Mouse (Mus musculus) kidney, embryonic 14.5 days (tissue): ENCODE data around the gene Ssrp1. TPM values are rescaled to one million over a fixed set of nuclear protein-coding genes. Genes with fewer than 3 reads are reported as not detected.
A peak's percentile ranks its signal among the peaks of the same experiment; 100 is the strongest.

Source experiments
- ATAC-seq: fragments of 200-750 bp; cut with Nextera tagmentation; 2 replicates; pipeline ENCODE4 v1.8.0; 2017; ENCODE audit warnings: moderate number of reproducible peaks, mild to moderate bottlenecking, moderate TSS enrichment, moderate library complexity; ENCODE audit not compliant: low FRiP score, low TSS enrichment
- H3K27ac ChIP-seq: fragments of 300-500 bp; sonication (generic); 2 replicates; pipeline ENCODE4 v1.5.1; 2014; ENCODE audit warnings: low read depth, mild to moderate bottlenecking, low read length, moderate library complexity, mixed read lengths
- H3K27me3 ChIP-seq: fragments of 300-500 bp; sonication (generic); 2 replicates; pipeline ENCODE4 v1.6.1; 2014; ENCODE audit warnings: mild to moderate bottlenecking, low read length; ENCODE audit not compliant: control insufficient read depth, insufficient read depth
- H3K36me3 ChIP-seq: fragments of 300-500 bp; sonication (generic); 2 replicates; pipeline ENCODE4 v1.6.1; 2014; ENCODE audit warnings: low read length, mixed read lengths; ENCODE audit not compliant: control insufficient read depth, insufficient read depth
- H3K4me1 ChIP-seq: fragments of 300-500 bp; sonication (generic); 2 replicates; pipeline ENCODE4 v1.6.1; 2014; ENCODE audit warnings: low read length, mixed read lengths; ENCODE audit not compliant: control insufficient read depth, insufficient read depth
- H3K4me2 ChIP-seq: fragments of 300-500 bp; sonication (generic); replicated peaks from 2 replicates; pipeline ENCODE4 v1.6.1; 2014; ENCODE audit warnings: low read depth, mild to moderate bottlenecking, low read length
- H3K4me3 ChIP-seq: fragments of 300-500 bp; sonication (generic); 2 replicates; pipeline ENCODE4 v1.5.1; 2014; ENCODE audit warnings: mild to moderate bottlenecking, low read length
- H3K9ac ChIP-seq: fragments of 300-500 bp; sonication (generic); 2 replicates; pipeline ENCODE4 v1.6.1; 2014; ENCODE audit warnings: low read depth, mild to moderate bottlenecking, low read length, moderate library complexity
- H3K9me3 ChIP-seq: fragments of 300-500 bp; sonication (generic); 2 replicates; pipeline ENCODE4 v1.6.1; 2016; ENCODE audit warnings: low read length; ENCODE audit not compliant: control insufficient read depth
- WGBS: fragments of 180-500 bp; shearing (Covaris S2); extraction: QIAGEN DNeasy Blood & Tissue Kit; methylation state at CpG from one replicate; pipeline ENCODE4 v1.1.7; 2014; 5-methylcytosine and 5-hydroxymethylcytosine counted together
- polyA plus RNA-seq: library from polyadenylated mRNA; unstranded; fragments of >200 nt; fragmentation: Nextera tagmentation; extraction: Ambion mirVana; gene quantifications from 2 replicates; pipeline ENCODE4 v1.2.1, GENCODE M21; 2014

Ssrp1 gene
- polyA plus RNA-seq, 1 experiment from 2014 or later: 334 TPM

DNA sequence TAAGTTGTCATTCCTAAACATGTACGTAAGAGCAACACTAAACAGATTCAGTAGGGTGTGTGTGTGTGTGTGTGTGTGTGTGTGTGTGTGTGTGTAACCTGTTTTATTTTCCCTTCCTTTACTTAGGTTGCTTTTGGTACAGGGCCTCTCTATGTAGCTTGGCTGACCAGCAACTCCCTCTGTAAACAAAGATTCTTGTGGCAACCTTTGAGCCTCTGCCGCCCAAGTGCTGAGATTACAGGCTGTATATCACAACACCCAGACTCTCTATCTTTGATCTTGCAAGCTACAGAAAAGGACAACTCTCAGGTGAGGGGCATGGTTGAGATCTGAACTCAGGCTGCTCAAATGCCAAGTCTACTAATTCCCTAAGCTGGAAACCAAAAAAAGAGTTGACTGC, 27.8 kb upstream of the Ssrp1 start:
- Histone ChIP-seq H3K9ac (no peak overlapping the region), H3K4me1 (peaks cover 3% of the 10 kb centered on the region; the same call in 1 of the 2 replicates), H3K4me3 (no peak overlapping the region), H3K27me3 (no peaks in the 10 kb centered on the region), H3K9me3 (no peaks in the 10 kb centered on the region), H3K36me3 (no peaks in the 10 kb centered on the region), H3K27ac (no peak overlapping the region), H3K4me2 (no peak overlapping the region)
- 54% methylated on average over 2 of the region's 2 CpGs for WGBS
- no peak for ATAC-seq

DNA sequence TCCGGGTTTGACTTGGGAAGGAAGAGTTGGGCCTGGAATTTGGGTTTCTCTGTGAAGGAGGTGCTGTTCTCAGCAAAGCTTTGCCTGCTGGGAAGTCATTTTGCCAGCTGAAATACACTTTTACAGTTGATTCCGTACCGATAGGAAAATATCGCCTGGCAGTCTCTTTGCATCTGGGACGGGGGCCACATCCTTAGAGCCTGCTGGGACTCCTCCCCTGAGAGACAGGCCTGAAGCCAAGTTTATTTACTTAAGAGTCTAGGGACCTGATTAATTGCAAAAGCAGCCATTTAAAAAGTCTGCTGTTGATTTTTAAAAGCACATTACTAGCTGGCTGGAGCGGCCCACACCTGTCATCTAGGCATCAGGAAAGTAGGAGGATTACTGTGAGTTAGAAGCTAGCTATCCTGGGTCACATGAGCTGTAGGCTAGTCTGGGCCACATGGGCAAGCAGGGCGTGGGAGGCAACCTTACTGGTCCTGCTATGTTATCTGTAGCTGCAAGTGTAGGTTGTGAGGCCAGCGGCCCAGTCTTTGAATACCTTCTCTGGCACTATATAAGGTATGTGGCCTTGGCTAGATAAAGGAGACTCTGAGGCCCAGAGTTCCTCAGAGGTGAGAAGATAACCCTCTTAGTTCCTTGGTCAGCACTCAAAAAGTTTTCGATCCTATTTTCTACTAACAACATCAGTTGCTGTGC, 25.0 kb upstream of the Ssrp1 start:
- Histone ChIP-seq H3K9me3 (no peaks in the 10 kb centered on the region), H3K4me1 (peaks cover 3% of the 10 kb centered on the region; the same call in 1 of the 2 replicates), H3K27ac (no peak overlapping the region), H3K4me3 (no peak overlapping the region), H3K36me3 (no peaks in the 10 kb centered on the region), H3K9ac (no peak overlapping the region), H3K27me3 (no peaks in the 10 kb centered on the region), H3K4me2 (no peak overlapping the region)
- WGBS: 30% methylated on average over 9 of the region's 9 CpGs
- ATAC-seq: peak; percentile 79

DNA sequence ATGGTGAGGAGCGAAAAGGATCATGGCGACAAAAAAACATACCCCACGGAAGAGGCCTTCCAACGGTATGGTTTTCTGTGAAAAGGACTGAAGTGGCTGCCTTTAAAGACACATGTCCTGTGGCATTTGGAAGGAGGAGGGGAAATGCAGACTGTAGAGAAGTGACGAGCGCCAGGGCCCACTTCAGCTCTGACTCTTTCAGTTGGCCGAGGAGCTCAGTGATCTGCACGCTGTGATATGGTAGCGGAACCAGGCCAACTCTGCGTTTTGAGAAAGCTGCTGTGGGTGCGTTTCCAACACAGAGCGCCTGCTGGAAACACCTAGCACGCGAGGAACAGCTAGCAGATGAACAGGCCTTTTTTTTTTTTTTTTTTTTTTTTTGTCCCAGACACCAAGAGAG, 24.4 kb upstream of the Ssrp1 start:
- 0 out of 2 replicates have a peak, but pooled peaks have one; percentile 7 for ATAC-seq
- Histone ChIP-seq H3K27me3 (no peaks in the 10 kb centered on the region), H3K9me3 (no peaks in the 10 kb centered on the region), H3K4me2 (no peak overlapping the region), H3K4me3 (no peak overlapping the region), H3K27ac (no peak overlapping the region), H3K4me1 (peaks cover 3% of the 10 kb centered on the region; the same call in 1 of the 2 replicates), H3K36me3 (no peaks in the 10 kb centered on the region), H3K9ac (no peak overlapping the region)
- 81% methylated on average over 14 of the region's 14 CpGs for WGBS

DNA sequence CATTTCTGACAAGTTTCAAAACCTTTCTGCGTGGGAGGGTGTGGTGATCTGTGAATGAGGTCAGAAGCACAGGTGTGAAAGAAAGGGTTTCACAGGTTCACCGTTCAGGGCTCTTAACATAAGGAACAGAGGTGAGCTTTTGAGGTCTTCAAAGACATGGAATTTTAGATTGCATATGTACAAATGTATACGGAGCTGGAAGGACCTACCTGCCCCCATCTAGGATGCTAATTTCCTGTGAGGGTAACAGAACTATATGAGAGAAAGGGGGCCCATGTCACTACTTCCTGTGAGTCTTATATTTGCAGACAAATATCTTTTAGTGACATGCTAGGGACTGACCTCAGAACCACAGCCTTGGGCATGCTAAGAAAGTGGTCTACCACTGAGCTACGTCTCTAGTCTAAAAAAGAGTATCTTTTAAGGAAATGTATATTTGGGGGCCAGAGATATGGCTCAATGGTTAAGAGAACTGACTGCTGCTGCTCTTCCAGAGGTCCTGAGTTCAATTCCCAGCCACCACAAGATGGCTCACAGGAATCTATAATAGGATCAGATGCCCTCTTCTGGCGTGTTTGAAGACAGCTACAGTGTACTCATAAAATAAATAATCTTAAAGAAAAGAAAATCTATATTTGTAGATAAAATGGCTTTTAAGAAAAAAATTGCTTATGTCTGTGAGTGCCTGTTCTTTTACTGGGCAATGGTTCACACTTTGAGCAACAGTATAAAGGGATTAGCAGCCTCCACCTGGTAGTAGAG, 23.0 kb upstream of the Ssrp1 start:
- Histone ChIP-seq H3K9ac (no peak overlapping the region), H3K36me3 (no peaks in the 10 kb centered on the region), H3K9me3 (no peaks in the 10 kb centered on the region), H3K27me3 (no peaks in the 10 kb centered on the region), H3K4me2 (no peak overlapping the region), H3K4me1 (peaks cover 3% of the 10 kb centered on the region; the same call in 1 of the 2 replicates), H3K4me3 (no peak overlapping the region), H3K27ac (no peak overlapping the region)
- 75% methylated on average over 5 of the region's 5 CpGs for WGBS
- no peak for ATAC-seq

DNA sequence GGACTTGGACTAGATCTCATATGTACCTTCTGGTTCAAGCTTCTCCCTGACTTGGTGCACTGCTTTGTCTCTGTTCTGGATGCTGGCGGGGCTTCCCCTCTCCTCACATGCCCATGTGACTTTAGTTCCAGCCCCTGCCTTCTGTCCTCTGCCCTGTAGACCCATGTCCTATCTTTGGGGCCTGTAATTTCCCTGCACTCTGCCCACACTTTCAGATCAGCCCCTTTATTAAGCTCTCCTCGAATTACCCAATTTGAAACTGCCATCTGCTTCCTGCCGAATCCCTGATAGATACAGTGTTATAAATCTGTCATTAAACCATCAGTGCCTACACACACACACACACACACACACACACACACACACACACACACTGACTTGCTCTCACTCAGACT, 22.4 kb upstream of the Ssrp1 start:
- no peak overlapping the region for H3K27ac ChIP-seq
- no peaks in the 10 kb centered on the region for H3K27me3 ChIP-seq
- H3K4me3 ChIP-seq: no peak overlapping the region
- no peaks in the 10 kb centered on the region for H3K9me3 ChIP-seq
- no peak overlapping the region for H3K9ac ChIP-seq
- H3K36me3 ChIP-seq: no peaks in the 10 kb centered on the region
- H3K4me2 ChIP-seq: no peak overlapping the region
- 26% methylated on average over 3 of the region's 3 CpGs for WGBS
- ATAC-seq: no peak
- peaks cover 3% of the 10 kb centered on the region; the same call in 1 of the 2 replicates for H3K4me1 ChIP-seq

- H3K4me2 ChIP-seq: no peak overlapping the region
- H3K9ac ChIP-seq: no peak overlapping the region
- H3K4me1 ChIP-seq: no peaks in the 10 kb centered on the region
- no peak overlapping the region for H3K4me3 ChIP-seq
- H3K36me3 ChIP-seq: no peaks in the 10 kb centered on the region
- H3K27ac ChIP-seq: no peak overlapping the region
- no peaks in the 10 kb centered on the region for H3K27me3 ChIP-seq
- no peaks in the 10 kb centered on the region for H3K9me3 ChIP-seq
- ATAC-seq: no peak
- WGBS: 12% methylated on average over 4 of the region's 4 CpGs
Measured at GRCm38 (mm10) chr2:85022043-85022442, 15.0 kb upstream of the Ssrp1 start.

DNA sequence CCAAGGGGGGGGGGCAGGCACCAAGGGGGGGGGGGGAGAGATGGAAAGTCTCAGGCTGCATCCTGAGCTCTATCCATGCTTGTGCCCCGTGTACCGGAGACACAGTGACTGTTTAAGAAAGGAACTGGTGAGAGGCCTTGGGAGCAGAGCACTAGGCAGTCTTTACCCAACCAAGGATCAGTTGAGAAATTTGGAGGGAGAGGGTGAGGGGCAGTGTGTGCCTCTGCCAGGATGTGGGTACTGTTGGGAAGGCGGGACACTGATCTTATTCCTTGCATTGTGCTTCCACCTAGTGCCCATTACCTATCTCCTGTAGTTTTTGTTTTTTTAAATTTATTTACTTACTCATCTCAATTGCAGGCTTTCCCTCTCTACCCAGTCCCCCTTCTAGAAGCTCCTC, 10.9 kb upstream of the Ssrp1 start:
- no peaks in the 10 kb centered on the region for H3K36me3 ChIP-seq
- no peaks in the 10 kb centered on the region for H3K27me3 ChIP-seq
- WGBS: 81% methylated on average over 3 of the region's 3 CpGs
- no peak overlapping the region for H3K27ac ChIP-seq
- no peak; the same call in 1 of the 2 replicates for ATAC-seq
- no peak overlapping the region for H3K4me2 ChIP-seq
- no peak overlapping the region for H3K9ac ChIP-seq
- H3K4me3 ChIP-seq: no peak overlapping the region
- no peaks in the 10 kb centered on the region for H3K9me3 ChIP-seq
- no peaks in the 10 kb centered on the region for H3K4me1 ChIP-seq

DNA sequence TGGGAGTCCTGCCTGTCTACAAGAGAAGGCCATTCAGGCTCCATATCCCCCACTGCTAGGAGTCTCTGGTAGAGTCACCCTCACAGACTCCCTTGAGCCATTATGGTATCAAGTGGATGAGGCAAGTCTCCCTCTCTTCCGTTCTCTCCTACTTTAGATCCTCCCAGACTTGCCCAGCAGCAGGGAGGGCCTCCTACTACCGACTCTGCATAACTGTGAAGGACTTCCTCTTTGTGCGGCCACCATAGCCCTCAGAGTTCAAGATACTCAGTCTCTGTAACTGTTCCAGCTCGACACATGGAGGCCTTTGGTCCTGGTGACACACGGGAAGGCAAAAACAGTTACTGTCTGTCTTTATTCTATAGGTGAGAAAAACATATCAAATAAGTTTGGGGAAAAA, 9.8 kb upstream of the Ssrp1 start:
- Histone ChIP-seq H3K27me3 (no peaks in the 10 kb centered on the region), H3K9me3 (no peaks in the 10 kb centered on the region), H3K27ac (no peak overlapping the region), H3K36me3 (no peaks in the 10 kb centered on the region), H3K4me1 (no peaks in the 10 kb centered on the region), H3K4me2 (no peak overlapping the region), H3K4me3 (no peak overlapping the region), H3K9ac (no peak overlapping the region)
- WGBS: 76% methylated on average over 5 of the region's 5 CpGs
- ATAC-seq: no peak

DNA sequence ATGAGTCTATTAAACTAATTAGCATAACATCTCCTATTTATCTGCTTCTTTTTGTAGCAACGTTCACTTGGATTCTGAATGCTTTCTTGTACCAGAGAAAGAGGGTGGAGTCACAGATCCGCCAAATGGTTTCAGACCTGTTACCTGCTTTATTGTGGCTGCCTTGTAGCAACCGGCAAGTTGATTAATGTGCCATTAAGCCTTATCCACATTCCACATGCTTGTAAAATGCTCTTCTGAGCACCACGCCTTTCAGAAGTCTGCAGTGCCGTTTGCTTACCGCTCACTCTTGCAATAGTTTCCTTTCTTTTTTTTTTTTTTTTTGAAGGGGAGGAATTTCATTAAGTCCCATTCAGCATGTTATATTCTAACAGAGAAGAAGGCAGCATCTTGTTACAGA, 7.1 kb upstream of the Ssrp1 start:
- WGBS: 30% methylated on average over 6 of the region's 6 CpGs
- Histone ChIP-seq H3K27ac (no peak overlapping the region), H3K9ac (no peak overlapping the region), H3K4me3 (no peak overlapping the region), H3K4me1 (no peaks in the 10 kb centered on the region), H3K36me3 (no peaks in the 10 kb centered on the region), H3K9me3 (no peaks in the 10 kb centered on the region), H3K27me3 (no peaks in the 10 kb centered on the region), H3K4me2 (no peak overlapping the region)
- no peak for ATAC-seq
